Mouse (Mus musculus) liver, embryonic 14.5 days (tissue): ENCODE data around the gene Gtf3c6.

Source experiments
- CTCF ChIP-seq: IDR thresholded peaks from 2 replicates; pipeline ENCODE4 v1.5.1; 2016; ENCODE audit warnings: antibody characterized with exemption, low read depth, control low read depth
- EP300 ChIP-seq: IDR thresholded peaks from 2 replicates; pipeline ENCODE4 v1.6.1; 2016; ENCODE audit warnings: antibody characterized with exemption, low read depth

DNA sequence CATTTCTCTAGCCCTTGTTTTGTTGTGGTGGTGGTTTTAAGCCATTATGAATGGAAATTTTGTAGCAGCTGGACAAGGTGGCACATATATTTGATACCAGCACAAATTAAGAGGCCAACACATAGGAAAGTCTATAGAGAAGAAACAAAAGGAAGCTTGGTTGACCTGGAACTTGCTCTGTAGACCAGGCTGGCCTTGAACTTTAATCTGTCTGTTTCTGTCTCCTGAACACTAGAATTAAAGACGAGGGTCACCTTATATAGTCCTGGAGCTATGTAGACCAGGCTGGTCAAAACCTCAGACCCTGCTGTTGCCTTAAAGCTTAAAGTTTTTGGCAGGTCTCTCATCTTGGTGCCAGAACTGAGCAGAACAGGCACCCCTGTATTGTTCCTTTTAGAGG lies 27.7 kb upstream of the Gtf3c6 start:
- no peak for TF ChIP-seq CTCF
- TF ChIP-seq EP300 = no peak
